Mouse (Mus musculus): ENCODE data around the gene Soat2. TPM values are rescaled to one million over a fixed set of nuclear protein-coding genes. Genes with fewer than 3 reads are reported as not detected.

Gene Soat2
- total RNA-seq (2021) = not detected
- long read RNA-seq, experiment 1 = 0 reads
- long read RNA-seq, experiment 2 = 0 reads

GRCm38 (mm10) chr15:102150301-102151135, at the start of gene Soat2:
TSS of gene Soat2 (plus strand) at chr15:102150526.
- no peak for DNase-seq (ENCODE audit: low spot score in 2 of 2)
- intact Hi-C loops (cut with DNase I) = no loop called here

- intact Hi-C loops (cut with DNase I) = no loop called here
Measured at GRCm38 (mm10) chr15:102100996-102101671, 49.2 kb upstream of the Soat2 start.

GRCm38 (mm10) chr15:102101672-102102541, 48.4 kb upstream of the Soat2 start:
- no peak for DNase-seq (ENCODE audit: low spot score in 2 of 2)
- intact Hi-C loops (cut with DNase I) = no loop called here

More at GRCm38 (mm10) chr15:102100996-102101671, 49.2 kb upstream of the Soat2 start:
- no peak for DNase-seq (ENCODE audit: low spot score in 2 of 2)

GRCm38 (mm10) chr15:102102548-102103121, 47.7 kb upstream of the Soat2 start:
- DNase-seq (ENCODE audit: low spot score in 2 of 2) = no peak
- intact Hi-C loops (cut with DNase I) = no loop called here

GRCm38 (mm10) chr15:102103371-102103946, 46.9 kb upstream of the Soat2 start:
- intact Hi-C loops (cut with DNase I) = no loop called here

GRCm38 (mm10) chr15:102103947-102104555, 46.3 kb upstream of the Soat2 start:
- intact Hi-C loops (cut with DNase I) = no loop called here
- no peak for DNase-seq (ENCODE audit: low spot score in 2 of 2)

More at GRCm38 (mm10) chr15:102103371-102103946, 46.9 kb upstream of the Soat2 start:
- no peak for DNase-seq (ENCODE audit: low spot score in 2 of 2)

- intact Hi-C loops (cut with DNase I) = loop anchor here (5.0 kb wide), 2 partner anchors 42 to 117 kb away; no protein-coding TSS in a partner anchor
- no peak for DNase-seq (ENCODE audit: low spot score in 2 of 2)
Measured at GRCm38 (mm10) chr15:102105360-102105759, 45.0 kb upstream of the Soat2 start.

GRCm38 (mm10) chr15:102105764-102106730, 44.3 kb upstream of the Soat2 start:
- intact Hi-C loops (cut with DNase I) = loop anchor here (5.0 kb wide), 2 partner anchors 41 to 116 kb away; no protein-coding TSS in a partner anchor
- DNase-seq (ENCODE audit: low spot score in 2 of 2) = no peak

- intact Hi-C loops (cut with DNase I) = loop anchor here (5.0 kb wide), 2 partner anchors 40 to 115 kb away; no protein-coding TSS in a partner anchor
- DNase-seq (ENCODE audit: low spot score in 2 of 2) = no peak
Measured at GRCm38 (mm10) chr15:102106754-102107456, 43.4 kb upstream of the Soat2 start.

GRCm38 (mm10) chr15:102107689-102108573, 42.4 kb upstream of the Soat2 start:
- DNase-seq (ENCODE audit: low spot score in 2 of 2) = peak; percentile 75 to 81
- intact Hi-C loops (cut with DNase I) = loop anchor here (2.0 to 5.0 kb wide), 3 partner anchors 27 to 114 kb away; no protein-coding TSS in a partner anchor

- peak; percentile 86 to 92 for DNase-seq (ENCODE audit: low spot score in 2 of 2)
- intact Hi-C loops (cut with DNase I) = loop anchor here (2.0 to 5.0 kb wide), 3 partner anchors 26 to 113 kb away; no protein-coding TSS in a partner anchor
Measured at GRCm38 (mm10) chr15:102108651-102109525, 41.4 kb upstream of the Soat2 start.

- intact Hi-C loops (cut with DNase I) = no loop called here
Measured at GRCm38 (mm10) chr15:102110271-102110670, 40.1 kb upstream of the Soat2 start.

GRCm38 (mm10) chr15:102110701-102111494, 39.4 kb upstream of the Soat2 start:
- DNase-seq (ENCODE audit: low spot score in 2 of 2) = no peak
- intact Hi-C loops (cut with DNase I) = no loop called here

More at GRCm38 (mm10) chr15:102110271-102110670, 40.1 kb upstream of the Soat2 start:
- no peak for DNase-seq (ENCODE audit: low spot score in 2 of 2)

GRCm38 (mm10) chr15:102111495-102111829, 38.9 kb upstream of the Soat2 start:
- intact Hi-C loops (cut with DNase I) = no loop called here
- DNase-seq (ENCODE audit: low spot score in 2 of 2) = no peak
